Mouse (Mus musculus) retina, embryonic 14.5 days (tissue): ENCODE data around the gene Sardh.

Experiments
- DNase-seq: peaks from one replicate; pipeline ENCODE4 v3.0.0-alpha.2; 2015; ENCODE audit warnings: low spot score

Gene Sardh

GRCm38 (mm10) chr2:27248211-27248610, at the start of gene Sardh:
Gene Sardh, minus strand, starts transcription at chr2:27248337.
- no peak for DNase-seq

GRCm38 (mm10) chr2:27296656-27297406, 48.7 kb upstream of the Sardh start:
- no peak for DNase-seq

GRCm38 (mm10) chr2:27294777-27295176, 46.6 kb upstream of the Sardh start:
- no peak for DNase-seq

- DNase-seq: peak; percentile 96
Measured at GRCm38 (mm10) chr2:27289019-27289418, 40.9 kb upstream of the Sardh start.

- DNase-seq: no peak
Measured at GRCm38 (mm10) chr2:27286971-27287710, 39.0 kb upstream of the Sardh start.

GRCm38 (mm10) chr2:27284441-27284840, 36.3 kb upstream of the Sardh start:
- DNase-seq: no peak

- no peak for DNase-seq
Measured at GRCm38 (mm10) chr2:27281771-27282170, 33.6 kb upstream of the Sardh start.

GRCm38 (mm10) chr2:27280920-27281611, 32.9 kb upstream of the Sardh start:
- DNase-seq: peak; percentile 87

GRCm38 (mm10) chr2:27278859-27279258, 30.7 kb upstream of the Sardh start:
- DNase-seq: no peak

GRCm38 (mm10) chr2:27268325-27268724, 20.2 kb upstream of the Sardh start:
- no peak for DNase-seq

- no peak for DNase-seq
Measured at GRCm38 (mm10) chr2:27265819-27266218, 17.7 kb upstream of the Sardh start.

GRCm38 (mm10) chr2:27262984-27263383, 14.8 kb upstream of the Sardh start:
- DNase-seq: no peak

GRCm38 (mm10) chr2:27251434-27251833, 3.3 kb upstream of the Sardh start:
- no peak for DNase-seq

- no peak for DNase-seq
Measured at GRCm38 (mm10) chr2:27247487-27247863, 662 bp downstream of the Sardh start.

GRCm38 (mm10) chr2:27246712-27247486, 1.2 kb downstream of the Sardh start:
- peak; percentile 22 for DNase-seq

- DNase-seq: no peak
Measured at GRCm38 (mm10) chr2:27245947-27246346, 2.2 kb downstream of the Sardh start.

GRCm38 (mm10) chr2:27237342-27237741, 10.8 kb downstream of the Sardh start:
- peak; percentile 85 for DNase-seq

GRCm38 (mm10) chr2:27235729-27236128, 12.4 kb downstream of the Sardh start:
- DNase-seq: peak; percentile 81

GRCm38 (mm10) chr2:27232376-27232775, 15.8 kb downstream of the Sardh start:
- no peak for DNase-seq

GRCm38 (mm10) chr2:27229481-27230105, 18.5 kb downstream of the Sardh start:
- DNase-seq: no peak

GRCm38 (mm10) chr2:27228809-27229480, 19.2 kb downstream of the Sardh start:
- DNase-seq: no peak
